Mouse (Mus musculus): ENCODE measurements around the gene Krt80. TPM values are rescaled to one million over a fixed set of nuclear protein-coding genes. Genes with fewer than 3 reads are reported as not detected.
A peak's percentile ranks its signal among the peaks of the same experiment; 100 is the strongest.

The Krt80 gene
- polyA plus RNA-seq, 1 experiment from 2014 or later = 26.3 TPM

DNA sequence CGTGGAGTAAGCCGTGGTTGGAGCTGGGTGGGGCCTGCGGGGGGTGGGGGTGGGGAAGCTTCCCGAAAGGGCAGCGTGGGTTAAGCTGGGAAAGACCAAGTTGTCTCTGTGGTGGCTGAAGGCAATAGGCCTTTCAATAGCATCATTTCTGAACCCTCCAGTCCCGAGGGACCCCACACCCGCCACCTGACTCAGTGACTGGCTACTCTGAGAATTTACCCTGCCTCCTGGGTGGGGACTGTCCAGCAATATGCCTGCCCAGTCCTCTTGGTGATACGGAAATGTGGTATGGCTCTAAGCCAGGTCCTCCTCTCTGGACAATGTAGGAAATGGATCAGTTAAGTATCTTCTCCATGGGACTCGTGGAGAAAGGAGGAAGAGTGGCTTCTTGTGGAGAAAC is 11.8 kb upstream of the Krt80 start:
- Histone ChIP-seq H3K4me3 (ENCODE audit: low read depth, low read length) (no peak overlapping the region), H3K27ac (ENCODE audit: low read length) (peak overlapping the region; percentile 69), H3K27me3 (replicated peaks; ENCODE audit: insufficient read depth, low read length) (no peaks in the 10 kb centered on the region), H3K4me2 (replicated peaks; ENCODE audit: low read depth, low read length) (no peak overlapping the region), H3K4me1 (ENCODE audit: insufficient read depth, low read depth, low read length) (peaks cover 13% of the 10 kb centered on the region; the same call in 1 of the 2 replicates), H3K36me3 (ENCODE audit: insufficient read depth, low read length) (no peaks in the 10 kb centered on the region), H3K9ac (replicated peaks; ENCODE audit: low read depth) (no peak overlapping the region), H3K9me3 (ENCODE audit: low read length) (no peaks in the 10 kb centered on the region)
- TF ChIP-seq EP300 (IDR thresholded peaks at IDR 0.05) = peak; percentile 38; the same call in 1 of the 2 replicates
- TF ChIP-seq CTCF (IDR thresholded peaks at IDR 0.05) = no peak
- DNase-seq (ENCODE audit: low spot score) = peak; percentile 81
- ATAC-seq = peak; percentile 88
- 17% methylated on average over 9 of the region's 9 CpGs for WGBS

DNA sequence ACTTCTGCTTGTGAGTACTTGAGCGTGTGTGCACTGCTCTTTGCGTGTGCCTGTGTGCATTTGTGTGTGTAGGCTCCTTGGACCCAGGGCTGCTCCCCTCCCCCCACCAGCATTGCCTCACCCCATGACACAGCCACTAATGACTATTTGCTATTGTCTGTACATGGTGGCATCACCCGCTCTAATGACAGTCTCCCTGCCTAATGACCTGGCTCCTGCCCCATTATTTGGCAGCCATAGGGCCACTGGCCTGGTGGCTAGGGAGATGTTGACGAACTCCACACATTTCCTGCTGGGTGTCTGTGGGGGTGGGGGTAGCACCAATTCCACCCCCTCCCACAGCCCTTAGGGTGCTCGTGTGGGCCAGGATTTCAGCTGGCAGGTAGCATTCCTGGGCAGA is 8.7 kb upstream of the Krt80 start:
- H3K36me3 ChIP-seq (ENCODE audit: insufficient read depth, low read length) = no peaks in the 10 kb centered on the region
- peaks cover 28% of the 10 kb centered on the region; the same call in 1 of the 2 replicates for H3K4me1 ChIP-seq (ENCODE audit: insufficient read depth, low read depth, low read length)
- no peak overlapping the region for H3K9ac ChIP-seq (replicated peaks; ENCODE audit: low read depth)
- 83% methylated on average over 5 of the region's 5 CpGs for WGBS
- H3K4me2 ChIP-seq (replicated peaks; ENCODE audit: low read depth, low read length) = no peak overlapping the region
- H3K27me3 ChIP-seq (replicated peaks; ENCODE audit: insufficient read depth, low read length) = no peaks in the 10 kb centered on the region
- no peak for DNase-seq (ENCODE audit: low spot score)
- no peak for ATAC-seq
- H3K4me3 ChIP-seq (ENCODE audit: low read depth, low read length) = no peak overlapping the region
- no peaks in the 10 kb centered on the region for H3K9me3 ChIP-seq (ENCODE audit: low read length)
- TF ChIP-seq CTCF (IDR thresholded peaks at IDR 0.05) (no peak), EP300 (IDR thresholded peaks at IDR 0.05) (no peak)
- no peak overlapping the region for H3K27ac ChIP-seq (ENCODE audit: low read length)

DNA sequence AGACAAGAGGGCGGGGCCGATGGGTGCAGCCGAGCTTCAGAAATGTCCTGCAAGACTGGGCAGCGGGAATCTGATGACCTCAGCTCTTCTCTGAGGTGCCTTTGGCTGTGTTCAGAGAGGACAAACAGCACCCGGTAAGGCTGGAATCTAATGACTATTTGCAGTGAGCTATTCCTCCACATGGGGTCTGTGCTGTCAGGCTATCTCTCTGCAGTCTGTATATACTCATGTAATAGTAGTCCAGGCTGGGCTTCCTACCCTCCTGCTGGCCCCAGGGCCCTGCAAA is 6.8 kb upstream of the Krt80 start:
- WGBS = 54% methylated on average over 5 of the region's 5 CpGs
- DNase-seq (ENCODE audit: low spot score) = no peak
- Histone ChIP-seq H3K36me3 (ENCODE audit: insufficient read depth, low read length) (no peaks in the 10 kb centered on the region), H3K9me3 (ENCODE audit: low read length) (no peaks in the 10 kb centered on the region), H3K4me3 (ENCODE audit: low read depth, low read length) (no peak overlapping the region), H3K27ac (ENCODE audit: low read length) (no peak overlapping the region), H3K4me2 (replicated peaks; ENCODE audit: low read depth, low read length) (no peak overlapping the region), H3K4me1 (ENCODE audit: insufficient read depth, low read depth, low read length) (peaks cover 22% of the 10 kb centered on the region; the same call in 1 of the 2 replicates), H3K27me3 (replicated peaks; ENCODE audit: insufficient read depth, low read length) (no peaks in the 10 kb centered on the region), H3K9ac (replicated peaks; ENCODE audit: low read depth) (no peak overlapping the region)
- TF ChIP-seq CTCF (IDR thresholded peaks at IDR 0.05) (no peak), EP300 (IDR thresholded peaks at IDR 0.05) (no peak)
- ATAC-seq = no peak

DNA sequence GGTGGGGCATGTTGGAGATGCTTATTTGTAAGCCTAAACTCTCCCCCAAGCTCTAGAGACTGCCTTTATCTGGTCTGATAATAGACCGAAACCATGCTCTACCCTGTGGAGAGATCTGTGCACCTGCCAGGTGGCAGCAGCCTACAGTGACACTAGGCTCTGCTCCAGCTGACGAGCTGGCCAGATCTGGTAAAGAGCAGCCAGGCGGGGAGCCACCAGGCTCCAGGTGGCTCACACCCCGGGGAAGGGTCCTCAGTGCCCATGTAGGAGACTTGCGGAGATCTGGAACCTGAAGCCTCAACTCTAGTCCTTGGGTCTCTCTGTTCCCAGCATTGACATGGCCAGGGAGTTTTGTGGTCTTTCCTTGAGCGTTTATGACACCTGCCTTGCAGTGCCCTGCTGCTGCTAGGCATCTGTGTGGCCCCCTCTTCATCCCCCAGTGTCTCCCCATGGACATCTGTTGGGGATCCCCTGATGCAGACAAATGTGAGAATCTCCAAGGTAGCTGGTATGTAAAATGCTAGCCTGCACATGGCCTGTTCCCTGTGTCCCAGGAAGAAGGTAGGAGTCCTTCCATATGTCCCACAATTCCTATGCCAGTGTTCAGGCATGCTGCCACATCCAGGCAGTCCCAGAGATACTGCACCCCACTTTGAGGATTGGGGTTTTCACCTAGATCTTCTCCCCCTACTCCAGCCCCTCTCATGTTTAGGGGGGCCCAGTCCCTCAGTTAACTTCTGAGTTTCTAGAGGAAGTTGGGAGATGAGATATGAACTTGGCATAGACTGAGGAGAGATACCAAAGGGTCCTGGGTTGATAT is 6.2 kb upstream of the Krt80 start:
- Histone ChIP-seq H3K4me2 (replicated peaks; ENCODE audit: low read depth, low read length) (no peak overlapping the region), H3K4me3 (ENCODE audit: low read depth, low read length) (no peak overlapping the region), H3K27me3 (replicated peaks; ENCODE audit: insufficient read depth, low read length) (no peaks in the 10 kb centered on the region), H3K9ac (replicated peaks; ENCODE audit: low read depth) (no peak overlapping the region), H3K4me1 (ENCODE audit: insufficient read depth, low read depth, low read length) (peaks cover 17% of the 10 kb centered on the region; the same call in 1 of the 2 replicates), H3K27ac (ENCODE audit: low read length) (peak overlapping the region; percentile 52), H3K9me3 (ENCODE audit: low read length) (no peaks in the 10 kb centered on the region), H3K36me3 (ENCODE audit: insufficient read depth, low read length) (no peaks in the 10 kb centered on the region)
- TF ChIP-seq EP300 (IDR thresholded peaks at IDR 0.05) = no peak
- no peak for TF ChIP-seq CTCF (IDR thresholded peaks at IDR 0.05)
- DNase-seq (ENCODE audit: low spot score) (no peak), ATAC-seq (no peak)
- WGBS = 84% methylated on average over 6 of the region's 6 CpGs

DNA sequence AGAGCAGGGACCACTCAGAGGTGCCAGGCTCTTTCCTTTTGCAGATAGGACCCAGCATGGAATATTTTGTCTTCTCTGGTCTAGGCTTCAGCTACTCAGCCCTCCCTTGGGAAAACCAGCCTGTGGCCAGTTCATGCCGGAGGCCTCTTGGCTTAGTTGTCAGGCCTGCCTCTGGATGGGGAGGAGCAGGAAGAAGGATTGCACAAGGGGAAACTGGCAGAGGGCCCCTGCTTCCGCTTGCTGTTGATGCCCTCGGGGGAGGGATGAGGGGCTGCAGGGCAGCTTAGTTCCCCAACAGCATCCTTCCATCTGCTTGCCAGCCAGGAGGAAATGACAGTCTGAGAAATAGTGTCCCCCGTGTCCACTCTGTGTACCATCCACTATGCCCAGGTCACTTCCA is 4.9 kb upstream of the Krt80 start:
- H3K4me2 ChIP-seq (replicated peaks; ENCODE audit: low read depth, low read length) = no peak overlapping the region
- ATAC-seq (peak; percentile 47), DNase-seq (ENCODE audit: low spot score) (peak; percentile 91)
- peak overlapping the region; percentile 84 for H3K27ac ChIP-seq (ENCODE audit: low read length)
- TF ChIP-seq CTCF (IDR thresholded peaks at IDR 0.05) (no peak), EP300 (IDR thresholded peaks at IDR 0.05) (peak; percentile 82)
- H3K9me3 ChIP-seq (ENCODE audit: low read length) = no peaks in the 10 kb centered on the region
- H3K4me3 ChIP-seq (ENCODE audit: low read depth, low read length) = no peak overlapping the region
- 14% methylated on average over 4 of the region's 4 CpGs for WGBS
- no peaks in the 10 kb centered on the region for H3K36me3 ChIP-seq (ENCODE audit: insufficient read depth, low read length)
- peaks cover 23% of the 10 kb centered on the region for H3K4me1 ChIP-seq (ENCODE audit: insufficient read depth, low read depth, low read length)
- no peak overlapping the region for H3K9ac ChIP-seq (replicated peaks; ENCODE audit: low read depth)
- H3K27me3 ChIP-seq (replicated peaks; ENCODE audit: insufficient read depth, low read length) = no peaks in the 10 kb centered on the region

DNA sequence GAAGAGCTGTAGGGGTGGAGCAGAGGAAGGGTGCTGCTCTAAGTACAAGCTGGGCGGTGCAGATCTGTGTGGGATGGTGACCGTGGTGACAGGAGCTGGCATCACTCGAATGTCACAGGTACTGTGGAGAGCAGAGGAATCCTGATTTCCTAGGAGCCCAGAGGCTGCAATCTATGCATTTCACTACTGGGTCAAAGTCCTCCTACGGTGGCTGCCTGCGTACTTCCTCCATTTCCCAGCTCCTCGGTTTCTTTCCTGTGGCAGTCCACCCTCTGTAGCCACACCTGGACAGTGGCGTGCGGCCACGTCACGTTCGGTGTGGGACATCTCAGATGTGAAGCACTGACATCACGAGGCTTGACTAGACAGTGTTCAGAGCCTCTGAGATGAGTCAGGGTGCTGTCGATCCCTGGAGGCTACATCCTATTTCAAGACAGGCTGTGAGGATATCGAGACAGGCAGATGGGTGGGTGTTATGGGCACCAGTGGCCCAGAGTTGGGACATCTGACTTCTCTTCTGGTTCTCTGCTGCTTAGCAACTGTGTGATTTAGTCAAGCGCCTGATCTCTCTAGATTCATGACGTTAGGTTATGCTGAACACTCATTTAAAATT is 3.4 kb upstream of the Krt80 start:
- DNase-seq (ENCODE audit: low spot score) = no peak
- 80% methylated on average over 16 of the region's 16 CpGs for WGBS
- TF ChIP-seq CTCF (IDR thresholded peaks at IDR 0.05) = no peak
- TF ChIP-seq EP300 (IDR thresholded peaks at IDR 0.05) = no peak

More for the DNA sequence above, 3.4 kb upstream of the Krt80 start:
- H3K27ac ChIP-seq (ENCODE audit: low read length) = peak overlapping the region; percentile 94
- no peaks in the 10 kb centered on the region for H3K36me3 ChIP-seq (ENCODE audit: insufficient read depth, low read length)
- no peaks in the 10 kb centered on the region for H3K9me3 ChIP-seq (ENCODE audit: low read length)
- no peak overlapping the region for H3K9ac ChIP-seq (replicated peaks; ENCODE audit: low read depth)
- no peaks in the 10 kb centered on the region for H3K27me3 ChIP-seq (replicated peaks; ENCODE audit: insufficient read depth, low read length)
- no peak for ATAC-seq
- no peak overlapping the region for H3K4me2 ChIP-seq (replicated peaks; ENCODE audit: low read depth, low read length)
- peaks cover 36% of the 10 kb centered on the region for H3K4me1 ChIP-seq (ENCODE audit: insufficient read depth, low read depth, low read length)
- H3K4me3 ChIP-seq (ENCODE audit: low read depth, low read length) = no peak overlapping the region

Data from lung, postnatal 0 days (tissue).